Mouse (Mus musculus): ENCODE measurements around the gene Acap3. TPM values are rescaled to one million over a fixed set of nuclear protein-coding genes. Genes with fewer than 3 reads are reported as not detected.

Gene Acap3
- polyA plus RNA-seq, 1 experiment from 2014 or later: 13.4 TPM

DNA sequence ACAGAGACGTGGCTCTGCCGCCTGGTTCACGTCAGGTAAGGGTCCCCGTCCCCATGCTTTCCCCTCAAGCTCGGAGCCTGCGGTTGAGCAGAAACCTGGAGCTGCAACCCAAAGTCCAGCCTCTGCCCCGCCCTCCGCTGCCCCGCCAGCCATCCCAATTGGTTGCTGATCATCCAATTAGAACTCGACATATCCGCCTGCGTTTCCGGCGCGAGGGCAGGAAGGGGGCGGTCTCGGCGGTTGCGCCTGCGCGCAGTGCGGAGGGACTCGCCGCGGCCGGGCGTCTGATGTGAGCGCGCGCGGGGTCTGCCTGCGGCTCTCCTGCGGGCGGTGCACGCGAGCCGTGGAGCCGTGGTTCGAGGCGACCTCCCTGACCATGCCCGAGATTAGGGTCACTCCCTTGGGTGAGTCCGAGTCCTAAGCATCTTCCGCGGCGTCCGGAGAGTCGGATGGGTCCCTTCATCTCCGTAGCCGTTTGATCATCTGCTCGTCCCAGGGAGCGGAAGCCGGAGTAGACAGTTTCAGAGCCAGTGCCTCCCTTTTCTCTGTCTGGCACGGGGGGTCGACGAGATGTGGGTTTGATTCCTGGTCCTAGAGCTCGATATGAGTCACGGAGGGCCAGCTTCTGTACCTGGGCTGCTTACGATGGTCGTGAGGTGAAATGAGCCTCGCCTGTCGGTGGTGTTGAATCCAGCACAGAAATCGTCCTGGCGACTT, 22.1 kb upstream of the Acap3 start, which contains the start of the genes Cptp and Ints11:
Cptp (minus strand) TSS at position 124 of the 717 bp plus-strand sequence.
Ints11 (plus strand) TSS at position 230 of the 717 bp plus-strand sequence.
- H3K27ac ChIP-seq (ENCODE audit: low read length): peak within 1 kb of the TSS; percentile 27
- no peaks in the 10 kb centered on the region for H3K9me3 ChIP-seq (ENCODE audit: low read length)
- peak within 1 kb of the TSS; percentile 98 for H3K4me2 ChIP-seq (replicated peaks; ENCODE audit: low read depth, low read length)
- DNase-seq (ENCODE audit: low spot score): peak; percentile 97
- peaks cover 18% of the 10 kb centered on the region; the same call in 1 of the 2 replicates for H3K36me3 ChIP-seq (ENCODE audit: insufficient read depth, low read length)
- no peak for TF ChIP-seq EP300 (IDR thresholded peaks at IDR 0.05)
- peak; percentile 65 for TF ChIP-seq CTCF (IDR thresholded peaks at IDR 0.05)
- H3K9ac ChIP-seq (replicated peaks; ENCODE audit: low read depth): peak within 1 kb of the TSS; percentile 55
- peak; percentile 98 for ATAC-seq
- no peaks in the 10 kb centered on the region for H3K27me3 ChIP-seq (replicated peaks; ENCODE audit: insufficient read depth, low read length)
- WGBS: under 1% methylated on average over 57 of the region's 63 CpGs
- H3K4me1 ChIP-seq (ENCODE audit: insufficient read depth, low read depth, low read length): peaks cover 10% of the 10 kb centered on the region; the same call in 1 of the 2 replicates
- H3K4me3 ChIP-seq (ENCODE audit: low read depth, low read length): peak within 1 kb of the TSS; percentile 71

DNA sequence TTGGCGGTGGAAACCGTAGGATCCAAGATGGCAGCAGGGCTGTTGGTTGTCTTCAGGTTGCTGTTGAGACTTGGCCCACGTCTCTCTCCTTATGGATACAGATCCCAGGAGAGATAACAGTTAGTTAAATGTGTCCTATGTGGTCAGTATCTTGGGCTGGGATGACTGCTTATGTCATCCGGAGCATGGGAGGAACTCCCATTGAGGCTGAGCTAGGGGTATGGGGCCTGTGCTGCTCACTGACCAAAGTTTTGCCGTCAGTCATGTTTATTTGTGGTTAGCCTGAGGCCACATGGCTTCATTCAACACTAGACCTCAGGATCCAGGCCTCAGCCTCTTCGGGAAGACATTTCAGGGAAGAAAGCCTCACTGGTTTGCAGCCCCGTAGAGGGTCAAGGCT, 20.2 kb upstream of the Acap3 start:
- H3K4me3 ChIP-seq (ENCODE audit: low read depth, low read length): no peak overlapping the region
- H3K4me2 ChIP-seq (replicated peaks; ENCODE audit: low read depth, low read length): no peak overlapping the region
- no peaks in the 10 kb centered on the region for H3K27me3 ChIP-seq (replicated peaks; ENCODE audit: insufficient read depth, low read length)
- peaks cover 14% of the 10 kb centered on the region for H3K36me3 ChIP-seq (ENCODE audit: insufficient read depth, low read length)
- DNase-seq (ENCODE audit: low spot score) (no peak), ATAC-seq (no peak)
- TF ChIP-seq EP300 (IDR thresholded peaks at IDR 0.05) (no peak), CTCF (IDR thresholded peaks at IDR 0.05) (no peak)
- H3K4me1 ChIP-seq (ENCODE audit: insufficient read depth, low read depth, low read length): peaks cover 10% of the 10 kb centered on the region; the same call in 1 of the 2 replicates
- H3K9me3 ChIP-seq (ENCODE audit: low read length): no peaks in the 10 kb centered on the region
- no peak overlapping the region for H3K27ac ChIP-seq (ENCODE audit: low read length)
- H3K9ac ChIP-seq (replicated peaks; ENCODE audit: low read depth): no peak overlapping the region
- WGBS: 81% methylated on average over 7 of the region's 7 CpGs

DNA sequence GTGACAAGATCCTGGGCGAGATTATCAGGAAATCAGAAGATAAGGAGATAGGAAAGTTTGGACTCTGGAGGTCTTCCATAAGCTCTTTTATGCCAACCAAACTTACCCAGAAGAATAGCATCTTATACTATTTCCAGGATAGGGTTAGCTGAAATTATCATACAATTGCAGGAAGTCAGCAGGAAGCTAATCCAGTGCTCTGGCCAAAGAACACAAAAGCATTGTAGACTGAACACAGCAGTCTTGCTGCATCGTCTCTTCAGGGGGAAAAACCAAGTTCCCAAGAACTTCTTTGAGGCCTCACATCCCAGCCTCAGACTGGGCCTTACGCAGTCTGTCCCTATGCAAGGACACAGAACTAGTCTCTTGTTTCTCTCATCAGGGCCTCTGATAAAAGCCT, 8.0 kb upstream of the Acap3 start:
- Histone ChIP-seq H3K27me3 (replicated peaks; ENCODE audit: insufficient read depth, low read length) (no peaks in the 10 kb centered on the region), H3K4me3 (ENCODE audit: low read depth, low read length) (no peak overlapping the region), H3K36me3 (ENCODE audit: insufficient read depth, low read length) (peaks cover 25% of the 10 kb centered on the region), H3K4me2 (replicated peaks; ENCODE audit: low read depth, low read length) (no peak overlapping the region), H3K4me1 (ENCODE audit: insufficient read depth, low read depth, low read length) (no peaks in the 10 kb centered on the region), H3K9ac (replicated peaks; ENCODE audit: low read depth) (no peak overlapping the region), H3K27ac (ENCODE audit: low read length) (peak overlapping the region; percentile 54), H3K9me3 (ENCODE audit: low read length) (no peaks in the 10 kb centered on the region)
- DNase-seq (ENCODE audit: low spot score): peak; percentile 33
- peak; percentile 28 for ATAC-seq
- TF ChIP-seq CTCF (IDR thresholded peaks at IDR 0.05) (no peak), EP300 (IDR thresholded peaks at IDR 0.05) (peak; percentile 41; the same call in 1 of the 2 replicates)
- WGBS: 66% methylated on average over 3 of the region's 3 CpGs

DNA sequence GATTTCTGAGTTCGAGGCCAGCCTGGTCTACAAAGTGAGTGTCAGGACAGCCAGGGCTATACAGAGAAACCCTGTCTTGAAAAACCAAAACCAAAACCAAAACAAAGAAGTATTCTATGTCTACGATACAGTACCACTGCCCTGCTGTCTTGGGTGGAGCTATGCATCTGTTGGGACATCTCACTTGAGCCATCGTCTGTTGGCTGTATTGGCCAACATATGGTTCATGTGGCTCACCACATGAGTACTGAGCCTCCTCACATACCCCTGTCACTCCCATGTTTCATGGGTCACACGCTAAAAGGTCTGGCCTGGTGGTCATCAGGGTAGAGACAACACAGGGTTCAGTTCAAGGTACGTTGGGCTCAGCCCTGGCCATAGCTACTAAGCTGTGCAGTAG, 5.3 kb upstream of the Acap3 start:
- H3K27me3 ChIP-seq (replicated peaks; ENCODE audit: insufficient read depth, low read length): no peaks in the 10 kb centered on the region
- ATAC-seq (no peak), DNase-seq (ENCODE audit: low spot score) (no peak)
- TF ChIP-seq CTCF (IDR thresholded peaks at IDR 0.05): no peak
- no peak for TF ChIP-seq EP300 (IDR thresholded peaks at IDR 0.05)
- 90% methylated on average over 5 of the region's 5 CpGs for WGBS
- H3K27ac ChIP-seq (ENCODE audit: low read length): no peak overlapping the region
- no peak overlapping the region for H3K4me2 ChIP-seq (replicated peaks; ENCODE audit: low read depth, low read length)
- H3K9ac ChIP-seq (replicated peaks; ENCODE audit: low read depth): no peak overlapping the region
- H3K9me3 ChIP-seq (ENCODE audit: low read length): no peaks in the 10 kb centered on the region
- H3K36me3 ChIP-seq (ENCODE audit: insufficient read depth, low read length): peaks cover 31% of the 10 kb centered on the region
- H3K4me3 ChIP-seq (ENCODE audit: low read depth, low read length): no peak overlapping the region
- no peaks in the 10 kb centered on the region; the same call in 1 of the 2 replicates for H3K4me1 ChIP-seq (ENCODE audit: insufficient read depth, low read depth, low read length)

DNA sequence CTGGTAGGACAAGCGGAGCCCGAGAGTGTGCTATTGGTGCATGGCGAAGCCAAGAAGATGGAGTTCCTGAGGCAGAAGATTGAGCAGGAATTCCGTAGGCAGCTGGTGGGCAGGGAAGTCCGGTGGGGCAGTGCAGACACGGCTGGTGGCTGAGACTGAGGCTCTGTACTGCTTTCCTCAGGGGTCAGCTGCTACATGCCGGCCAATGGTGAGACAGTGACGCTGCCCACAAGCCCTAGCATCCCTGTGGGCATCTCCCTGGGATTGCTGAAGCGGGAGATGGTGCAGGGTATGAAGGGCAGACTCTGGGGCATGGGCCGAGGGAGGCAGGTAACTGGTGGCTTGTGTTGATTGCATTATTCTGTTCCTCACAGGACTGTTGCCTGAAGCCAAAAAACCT, 3.9 kb upstream of the Acap3 start:
- Histone ChIP-seq H3K4me3 (ENCODE audit: low read depth, low read length) (no peak overlapping the region), H3K4me2 (replicated peaks; ENCODE audit: low read depth, low read length) (no peak overlapping the region), H3K9me3 (ENCODE audit: low read length) (no peaks in the 10 kb centered on the region), H3K4me1 (ENCODE audit: insufficient read depth, low read depth, low read length) (no peaks in the 10 kb centered on the region; the same call in 1 of the 2 replicates), H3K27ac (ENCODE audit: low read length) (no peak overlapping the region), H3K36me3 (ENCODE audit: insufficient read depth, low read length) (peaks cover 31% of the 10 kb centered on the region), H3K27me3 (replicated peaks; ENCODE audit: insufficient read depth, low read length) (no peaks in the 10 kb centered on the region), H3K9ac (replicated peaks; ENCODE audit: low read depth) (no peak overlapping the region)
- no peak for DNase-seq (ENCODE audit: low spot score)
- 89% methylated on average over 10 of the region's 10 CpGs for WGBS
- ATAC-seq: no peak
- no peak for TF ChIP-seq EP300 (IDR thresholded peaks at IDR 0.05)
- no peak for TF ChIP-seq CTCF (IDR thresholded peaks at IDR 0.05)

DNA sequence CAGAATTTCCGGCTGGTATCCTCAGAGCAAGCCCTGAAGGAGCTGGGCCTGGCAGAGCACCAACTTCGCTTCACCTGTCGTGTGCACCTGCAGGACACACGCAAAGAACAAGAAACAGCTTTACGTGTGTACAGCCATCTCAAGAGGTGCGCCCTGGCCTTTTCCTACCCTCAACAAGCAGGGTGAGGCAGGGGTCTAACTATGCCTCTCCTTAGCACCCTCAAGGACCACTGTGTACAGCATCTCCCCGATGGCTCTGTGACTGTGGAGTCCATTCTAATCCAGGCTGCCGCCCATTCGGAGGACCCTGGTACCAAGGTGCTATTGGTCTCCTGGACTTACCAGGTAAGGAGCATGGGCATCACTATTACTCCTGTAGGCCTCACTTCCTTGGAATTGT, 3.4 kb upstream of the Acap3 start:
- no peaks in the 10 kb centered on the region for H3K27me3 ChIP-seq (replicated peaks; ENCODE audit: insufficient read depth, low read length)
- no peak overlapping the region for H3K27ac ChIP-seq (ENCODE audit: low read length)
- WGBS: 93% methylated on average over 9 of the region's 9 CpGs
- peaks cover 31% of the 10 kb centered on the region for H3K36me3 ChIP-seq (ENCODE audit: insufficient read depth, low read length)
- H3K4me3 ChIP-seq (ENCODE audit: low read depth, low read length): no peak overlapping the region
- H3K9me3 ChIP-seq (ENCODE audit: low read length): no peaks in the 10 kb centered on the region
- DNase-seq (ENCODE audit: low spot score) (no peak), ATAC-seq (no peak)
- peaks cover under 1% of the 10 kb centered on the region; the same call in 1 of the 2 replicates for H3K4me1 ChIP-seq (ENCODE audit: insufficient read depth, low read depth, low read length)
- no peak overlapping the region for H3K9ac ChIP-seq (replicated peaks; ENCODE audit: low read depth)
- no peak overlapping the region for H3K4me2 ChIP-seq (replicated peaks; ENCODE audit: low read depth, low read length)
- TF ChIP-seq EP300 (IDR thresholded peaks at IDR 0.05) (no peak), CTCF (IDR thresholded peaks at IDR 0.05) (no peak)
